Mouse (Mus musculus) urinary bladder, postnatal 4 days (tissue): ENCODE results near the gene Rgsl1.
A peak's percentile ranks its signal among the peaks of the same experiment; 100 is the strongest.
"Not testable (repeated sequence)": the region's sequence is repeated elsewhere in the genome, so short reads cannot be mapped to it uniquely, and the experiment has no call there.

Experiments used
- DNase-seq, 2 experiments: peaks; one replicate each; pipeline ENCODE4 v3.0.0; 2021 to 2022; ENCODE audit warnings: low spot score in 2 of 2

Rgsl1 gene

GRCm38 (mm10) chr1:153844042-153844441 lies at the start of gene Rgsl1:
TSS of gene Rgsl1 (minus strand) at chr1:153844142.
- no peak for DNase-seq

GRCm38 (mm10) chr1:153891442-153891841 lies 47.5 kb upstream of the Rgsl1 start, which contains the start of gene Teddm1a:
TSS of gene Teddm1a (plus strand) at chr1:153891742.
- no peak for DNase-seq

- DNase-seq, result no peak
Measured at GRCm38 (mm10) chr1:153890121-153890520, 46.2 kb upstream of the Rgsl1 start.

- DNase-seq, result no peak
Measured at GRCm38 (mm10) chr1:153886024-153886633, 42.2 kb upstream of the Rgsl1 start.

DNA sequence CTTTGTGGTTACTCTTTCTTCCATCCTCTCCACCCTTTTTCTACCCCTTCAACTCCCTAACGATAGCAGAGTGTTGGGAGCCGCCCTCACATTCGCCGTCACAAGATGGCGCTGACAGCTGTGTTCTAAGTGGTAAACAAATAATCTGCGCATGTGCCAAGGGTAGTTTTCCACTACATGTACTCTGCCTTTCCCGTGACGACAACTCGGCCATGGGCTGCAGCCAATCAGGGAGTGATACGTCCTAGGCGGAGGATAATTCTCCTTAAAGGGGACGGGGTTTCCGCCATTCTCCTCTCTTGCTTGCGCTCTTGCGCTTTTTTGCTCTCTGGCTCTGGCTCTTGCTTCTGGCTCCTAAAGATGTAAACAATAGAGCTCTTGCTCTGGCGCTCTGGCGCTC lies 36.4 kb upstream of the Rgsl1 start:
- not testable (repeated sequence) for DNase-seq

- no peak for DNase-seq
Measured at GRCm38 (mm10) chr1:153874045-153874444, 30.1 kb upstream of the Rgsl1 start, which contains the start of gene Teddm1b. TSS of gene Teddm1b (plus strand) at chr1:153874345.

- DNase-seq, result no peak
Measured at GRCm38 (mm10) chr1:153855946-153856345, 12.0 kb upstream of the Rgsl1 start.

GRCm38 (mm10) chr1:153852696-153853095 lies 8.8 kb upstream of the Rgsl1 start:
- not testable (repeated sequence) for DNase-seq

DNA sequence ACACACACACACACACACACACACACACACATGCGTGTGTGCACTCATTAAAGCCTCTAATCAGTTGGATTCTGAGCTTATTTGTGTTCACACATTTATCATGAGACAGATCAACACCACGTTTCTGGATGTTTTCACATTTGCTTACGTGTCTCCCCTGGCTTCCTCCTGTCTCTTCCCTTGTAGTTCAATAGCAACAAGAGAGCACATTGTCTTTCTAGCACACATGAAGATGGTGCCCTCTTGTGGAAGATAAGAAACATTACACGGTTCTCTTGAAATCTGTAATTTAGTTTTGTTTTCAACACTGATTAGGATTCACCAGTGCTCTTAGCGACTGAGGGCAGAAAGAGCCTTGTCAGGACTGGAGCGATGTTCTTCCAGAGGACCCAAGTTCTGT lies 2.9 kb upstream of the Rgsl1 start:
- DNase-seq, result no peak

GRCm38 (mm10) chr1:153846420-153846819 lies 2.5 kb upstream of the Rgsl1 start:
- no peak for DNase-seq

GRCm38 (mm10) chr1:153842121-153842740 lies 1.7 kb downstream of the Rgsl1 start:
- DNase-seq, result no peak

DNA sequence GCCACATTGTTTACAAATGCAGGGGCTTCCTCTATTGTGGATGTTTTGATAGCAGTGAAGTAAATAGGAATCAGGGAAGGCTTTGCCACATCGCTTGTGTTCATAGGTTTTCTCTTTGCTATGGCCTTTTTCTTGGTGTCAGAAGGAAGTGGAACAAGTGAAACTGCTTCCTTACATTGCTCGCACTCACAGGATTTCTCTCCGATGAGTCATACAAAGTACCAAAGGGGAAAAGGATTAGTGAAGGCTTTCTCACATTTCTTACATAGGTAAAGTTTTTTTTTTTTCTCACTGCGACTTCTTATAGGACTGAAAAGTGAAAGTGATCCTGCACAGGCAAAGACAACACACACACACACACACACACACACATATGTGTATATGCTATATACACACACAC lies 7.9 kb downstream of the Rgsl1 start:
- no peak for DNase-seq

DNA sequence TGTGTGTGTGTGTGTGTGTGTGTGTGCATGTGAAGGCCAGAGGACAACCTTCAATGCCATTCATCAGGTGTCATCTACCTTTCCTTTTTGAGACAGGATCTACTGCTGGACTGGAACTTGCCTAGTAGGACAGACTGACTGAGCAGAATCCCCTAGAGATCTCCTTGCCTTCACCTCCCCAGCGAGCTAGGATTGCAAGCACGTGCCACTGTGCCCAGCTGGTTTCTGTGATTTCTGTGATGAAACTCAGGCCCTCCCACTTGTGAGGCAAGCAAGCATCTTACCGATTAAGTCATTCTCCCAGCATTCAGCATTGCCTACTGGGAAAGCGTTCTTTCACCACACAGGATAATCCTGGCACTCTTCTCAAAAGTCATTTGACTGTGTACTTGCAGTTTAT lies 13.2 kb downstream of the Rgsl1 start:
- DNase-seq, result no peak

DNA sequence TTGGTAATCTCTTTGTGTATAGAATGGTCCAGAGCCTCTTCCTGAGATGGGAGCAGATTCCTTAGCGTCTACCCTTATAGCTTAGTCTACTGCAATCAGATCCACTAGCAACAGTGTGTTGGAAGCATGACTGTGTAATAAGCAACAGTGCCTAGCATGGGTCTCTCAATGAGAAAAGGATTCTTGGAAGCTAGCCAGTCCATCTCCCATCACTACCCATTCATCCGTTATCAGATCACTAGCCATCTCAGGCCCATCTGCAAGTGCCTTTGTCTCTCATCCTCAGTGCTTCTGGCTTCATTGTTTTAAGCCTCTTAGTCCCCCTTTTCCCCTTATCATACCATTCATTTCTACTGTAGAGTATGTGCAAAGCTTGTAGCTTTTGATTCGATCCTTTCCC lies 23.7 kb downstream of the Rgsl1 start:
- DNase-seq, result no peak

DNA sequence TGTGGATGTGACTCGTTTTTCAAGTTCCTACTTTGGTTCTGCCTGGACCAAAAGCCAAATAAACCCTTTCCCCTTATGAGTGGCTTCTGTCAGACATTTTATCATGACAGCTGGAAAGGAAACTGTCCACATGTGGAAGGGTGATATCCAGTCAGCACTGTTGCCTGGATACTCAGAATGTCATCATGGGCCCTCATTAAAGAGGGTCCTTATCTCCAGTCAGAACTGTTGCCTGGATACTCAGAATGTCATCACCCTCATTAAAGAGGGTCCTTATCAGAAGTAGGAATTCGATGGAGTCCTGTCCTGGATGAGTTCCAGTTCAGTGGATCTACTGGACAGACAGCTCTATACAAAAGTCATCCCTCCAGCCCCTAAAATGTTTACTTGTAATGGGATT lies 29.7 kb downstream of the Rgsl1 start:
- DNase-seq, result no peak

GRCm38 (mm10) chr1:153807390-153807993 lies 36.5 kb downstream of the Rgsl1 start:
- DNase-seq, result peak; percentile 46 to 74

DNA sequence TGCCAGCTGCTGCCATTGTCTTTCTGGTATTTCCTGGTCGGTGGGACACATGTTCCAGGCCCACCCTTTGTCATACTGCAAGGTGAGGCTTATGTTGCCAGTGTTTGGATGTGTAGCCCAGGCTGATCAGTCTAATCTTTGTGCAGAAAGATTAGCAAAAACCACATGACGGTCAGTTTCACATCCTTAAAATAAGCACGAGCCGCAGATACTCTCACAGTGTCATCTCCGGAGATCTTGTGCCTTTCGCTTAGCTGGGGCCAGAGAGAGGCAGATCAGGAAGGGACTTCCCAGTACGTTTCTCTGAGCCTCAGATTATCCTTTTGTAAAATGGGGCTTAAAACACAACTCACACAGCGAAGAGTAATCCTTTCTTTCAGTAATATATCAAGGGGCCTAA lies 40.4 kb downstream of the Rgsl1 start:
- DNase-seq, result no peak

GRCm38 (mm10) chr1:153802691-153803090 lies 41.3 kb downstream of the Rgsl1 start:
- DNase-seq, result no peak

GRCm38 (mm10) chr1:153794241-153794640 lies 49.7 kb downstream of the Rgsl1 start:
- DNase-seq, result peak in 1 of 2 experiments; percentile 53

- no peak for DNase-seq
Measured at GRCm38 (mm10) chr1:153790708-153791107, 53.2 kb downstream of the Rgsl1 start.

DNA sequence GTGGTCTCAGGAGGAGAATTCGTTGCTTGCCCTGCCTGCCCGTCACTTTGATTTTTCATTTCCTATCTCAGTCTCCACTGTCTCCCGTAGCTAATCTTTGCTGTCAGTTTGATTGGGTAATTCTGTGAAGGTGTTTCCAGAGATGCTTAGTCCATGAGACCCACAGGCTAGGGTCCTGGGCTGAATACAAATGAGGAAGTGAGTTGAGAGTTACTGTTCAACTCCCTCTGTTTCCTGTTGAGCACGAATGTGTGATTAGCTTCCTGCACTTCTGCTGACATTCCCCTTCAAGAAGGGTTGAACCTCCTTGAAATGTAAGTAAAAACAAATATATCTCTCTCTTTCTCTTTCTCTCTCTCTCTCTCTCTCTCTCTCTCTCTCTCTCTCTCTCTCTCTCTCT lies 58.3 kb downstream of the Rgsl1 start:
- no peak for DNase-seq

DNA sequence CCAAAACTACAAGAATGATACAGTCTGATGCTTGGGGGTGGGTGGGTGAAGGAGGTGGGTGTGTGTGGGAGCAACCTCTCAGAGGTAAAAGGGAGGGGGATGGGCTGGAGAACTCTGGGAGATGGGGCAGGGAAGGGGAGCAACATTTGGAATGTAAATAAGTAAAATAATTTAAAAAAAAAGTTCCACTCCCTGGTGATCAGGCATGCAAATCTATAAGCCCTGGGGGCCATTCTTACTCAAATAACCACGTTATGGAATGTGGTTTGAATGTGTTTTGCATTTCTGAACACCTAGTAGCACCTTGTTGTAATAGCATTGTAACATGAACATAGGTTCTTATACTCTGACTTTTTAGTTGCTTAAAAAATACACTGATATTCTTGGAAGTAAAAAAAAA lies 60.6 kb downstream of the Rgsl1 start:
- DNase-seq, result no peak

- DNase-seq, result no peak
Measured at GRCm38 (mm10) chr1:153778205-153778604, 65.7 kb downstream of the Rgsl1 start.
